Mouse (Mus musculus) CD8-positive naive resting alpha-beta T cell, adult 57 days (primary cell): ENCODE measurements around the gene 2310033P09Rik. TPM values are rescaled to one million over a fixed set of nuclear protein-coding genes. Genes with fewer than 3 reads are reported as not detected.

Source experiments
- total RNA-seq: library from RNA; stranded (reverse); gene quantifications from one replicate; pipeline ENCODE4 v1.2.4, GENCODE M21; 2023

2310033P09Rik gene
- total RNA-seq: 23.7 TPM

GRCm38 (mm10) chr11:59208153-59208831, at the start of gene 2310033P09Rik:
Gene 2310033P09Rik (plus strand): TSS chr11:59208321.

DNA sequence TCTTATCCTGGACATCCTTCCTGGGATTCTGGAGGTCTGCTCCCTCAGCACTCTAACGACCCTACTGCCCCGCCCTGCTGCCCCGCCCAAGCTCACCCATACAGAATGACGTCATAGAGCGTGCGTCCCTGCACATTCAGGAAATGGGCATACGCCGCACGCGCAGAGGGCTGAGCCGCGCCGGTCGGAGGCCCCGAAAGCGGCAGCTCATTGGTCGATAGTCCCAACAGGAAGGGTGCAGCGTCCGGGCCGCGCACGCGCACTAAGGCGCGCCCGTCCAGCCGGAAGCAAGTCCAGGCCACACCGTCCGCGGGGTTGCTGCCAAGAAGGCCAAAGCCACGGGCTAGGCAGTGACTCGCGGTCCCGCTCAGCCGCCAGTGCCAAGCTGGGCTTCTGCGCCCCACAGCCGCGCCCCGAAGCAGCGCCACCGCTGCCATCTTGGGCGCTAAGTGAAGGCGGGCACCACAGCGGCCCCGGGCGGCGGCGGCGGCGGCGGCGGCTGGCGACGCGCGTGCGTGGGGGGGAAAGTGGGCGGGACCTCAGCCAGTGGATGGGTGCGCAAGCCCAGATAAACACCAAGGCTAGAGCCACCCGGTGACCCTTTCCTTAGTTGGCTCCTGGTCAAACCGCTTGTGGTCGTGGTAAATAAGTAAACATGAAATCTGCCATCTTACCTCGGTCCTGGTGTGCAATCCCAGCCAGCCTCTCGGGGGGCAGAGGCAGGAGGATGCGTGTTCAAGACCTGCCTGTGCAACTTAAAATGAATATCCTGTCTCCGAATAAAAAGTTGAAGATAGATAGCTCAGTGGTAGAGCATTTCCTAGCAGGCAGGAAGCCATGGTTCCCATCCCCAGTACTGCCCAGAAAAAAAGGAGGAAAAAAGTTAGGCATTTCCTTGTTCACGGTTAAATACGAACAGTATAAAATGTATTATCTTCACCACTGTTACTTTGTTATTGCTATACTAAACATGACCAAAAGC, 44.6 kb upstream of the 2310033P09Rik start, which contains the start of gene Iba57:
Gene Iba57 (minus strand): TSS at position 485 of the 982 bp plus-strand sequence.

DNA sequence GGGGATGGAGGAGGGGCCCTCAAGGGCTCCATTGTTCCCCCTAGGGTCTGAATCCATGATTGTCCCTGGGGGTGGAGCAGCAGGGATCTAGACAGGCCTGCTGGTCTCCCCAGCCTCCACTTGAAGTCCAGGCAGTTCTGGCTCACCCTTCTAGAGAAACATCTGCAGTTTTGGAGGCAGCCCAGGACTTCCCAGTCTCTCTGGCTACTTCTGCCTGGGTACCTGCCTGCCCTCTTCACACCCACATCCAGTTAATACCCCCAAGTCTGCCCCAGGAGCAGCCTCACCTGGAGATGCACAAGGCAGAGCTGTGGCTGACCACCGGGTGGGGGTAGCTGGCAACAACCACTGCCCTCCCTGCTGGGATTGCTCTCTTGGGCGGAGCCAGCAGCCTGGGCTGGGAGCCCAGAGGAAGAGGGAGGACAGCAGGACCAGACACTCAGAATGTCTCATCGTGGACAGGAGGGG, 25.2 kb upstream of the 2310033P09Rik start, which contains the start of gene Gjc2:
Gene Gjc2 (minus strand): TSS at position 350 of the 468 bp plus-strand sequence.

DNA sequence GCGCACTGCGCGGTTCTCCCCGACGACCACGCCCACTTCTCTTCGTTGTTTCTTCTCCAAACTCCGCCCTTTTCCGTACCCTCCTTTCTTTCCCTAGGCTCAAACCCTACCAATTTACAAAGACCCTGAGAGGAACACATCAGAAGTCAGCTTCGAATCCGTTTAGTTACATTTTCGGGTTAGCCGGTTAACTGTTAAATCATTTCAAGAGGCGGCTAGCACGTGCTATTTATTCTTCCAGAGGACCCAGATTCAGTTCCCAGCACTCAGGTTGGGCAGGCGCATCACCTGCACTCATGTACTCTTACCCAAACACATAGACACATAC, 16.1 kb upstream of the 2310033P09Rik start, which contains the start of gene Guk1:
Gene Guk1 (minus strand): TSS at position 154 of the 328 bp plus-strand sequence.

GRCm38 (mm10) chr11:59202081-59202995, 5.8 kb upstream of the 2310033P09Rik start, which contains the start of gene Mrpl55:
Gene Mrpl55 (plus strand): TSS chr11:59202486.

GRCm38 (mm10) chr11:59228122-59228953, 20.2 kb downstream of the 2310033P09Rik start, which contains the start of gene Arf1:
Gene Arf1 (minus strand): TSS chr11:59228270.

Other genes with a start within 250 kb of the 2310033P09Rik start
- gene Trim11, start 230.2 kb upstream of the 2310033P09Rik start, total RNA-seq: 64.9 TPM
- gene Obscn, start 71.9 kb upstream of the 2310033P09Rik start, total RNA-seq: 0.31 TPM
- gene Iba57, start 44.6 kb upstream of the 2310033P09Rik start, total RNA-seq: 38.2 TPM
- gene Gjc2, start 25.1 kb upstream of the 2310033P09Rik start, total RNA-seq: not detected
- gene Guk1, start 16.1 kb upstream of the 2310033P09Rik start, total RNA-seq: 35.8 TPM
- gene Mrpl55, start 5.8 kb upstream of the 2310033P09Rik start, total RNA-seq: 15.9 TPM
- 217 TPM for gene Arf1, start 19.9 kb downstream of the 2310033P09Rik start, total RNA-seq
- not detected for gene Wnt3a, start 82.4 kb downstream of the 2310033P09Rik start, total RNA-seq
- not detected for gene Wnt9a, start 98.6 kb downstream of the 2310033P09Rik start, total RNA-seq
- gene Prss38, start 167.3 kb downstream of the 2310033P09Rik start, total RNA-seq: not detected
- gene Jmjd4, start 241.7 kb downstream of the 2310033P09Rik start, total RNA-seq: 9.1 TPM
- 17.0 TPM for gene Snap47, start 242.9 kb downstream of the 2310033P09Rik start, total RNA-seq